Mouse (Mus musculus) kidney, embryonic 15.5 days (tissue): ENCODE results near the gene Lrtm2. TPM values are rescaled to one million over a fixed set of nuclear protein-coding genes. Genes with fewer than 3 reads are reported as not detected.
"Not testable (repeated sequence)": the region's sequence is repeated elsewhere in the genome, so short reads cannot be mapped to it uniquely, and the experiment has no call there.

Source experiments
- ATAC-seq: fragments of 200-750 bp; cut with Nextera tagmentation; replicated peaks from 2 replicates; pipeline ENCODE4 v1.8.0; 2017; ENCODE audit warnings: moderate TSS enrichment; ENCODE audit not compliant: low FRiP score
- H3K27ac ChIP-seq: fragments of 300-500 bp; sonication (generic); 2 replicates; pipeline ENCODE4 v1.5.1; 2015; ENCODE audit warnings: mild to moderate bottlenecking, inconsistent platforms
- H3K27me3 ChIP-seq: fragments of 300-500 bp; sonication (generic); 2 replicates; pipeline ENCODE4 v1.6.1; 2015; ENCODE audit warnings: inconsistent platforms
- H3K36me3 ChIP-seq: fragments of 300-500 bp; sonication (generic); 2 replicates; pipeline ENCODE4 v1.6.1; 2015; ENCODE audit warnings: inconsistent platforms
- H3K4me1 ChIP-seq: fragments of 300-500 bp; sonication (generic); 2 replicates; pipeline ENCODE4 v1.6.1; 2015; ENCODE audit warnings: inconsistent platforms
- H3K4me2 ChIP-seq: fragments of 300-500 bp; sonication (generic); 2 replicates; pipeline ENCODE4 v1.6.1; 2015; ENCODE audit warnings: moderate library complexity, mild to moderate bottlenecking, inconsistent platforms
- H3K4me3 ChIP-seq: fragments of 300-500 bp; sonication (generic); replicated peaks from 2 replicates; pipeline ENCODE4 v1.5.1; 2015; ENCODE audit warnings: mild to moderate bottlenecking, inconsistent platforms
- H3K9ac ChIP-seq: fragments of 300-500 bp; sonication (generic); 2 replicates; pipeline ENCODE4 v1.6.1; 2015; ENCODE audit warnings: mild to moderate bottlenecking, inconsistent platforms
- H3K9me3 ChIP-seq: fragments of 300-500 bp; sonication (generic); replicated peaks from 2 replicates; pipeline ENCODE4 v1.6.1; 2016; ENCODE audit warnings: inconsistent platforms
- WGBS: fragments of 180-500 bp; shearing (Covaris S2); methylation state at CpG from one replicate; pipeline ENCODE4 v1.1.7; 2015; ENCODE audit warnings: mixed read lengths; 5-methylcytosine and 5-hydroxymethylcytosine counted together
- polyA plus RNA-seq: library from polyadenylated mRNA; unstranded; fragments of >200 nt; fragmentation: Nextera tagmentation; extraction: Ambion mirVana; gene quantifications from 2 replicates; pipeline ENCODE4 v1.2.1, GENCODE M21; 2015

Lrtm2 gene
- polyA plus RNA-seq: 0.14 and 0.26 TPM in 2 replicates

GRCm38 (mm10) chr6:119330506-119330905 lies at the start of gene Lrtm2:
Lrtm2 (minus strand) TSS chr6:119330766.
- peak within 1 kb of the TSS; percentile 64 for H3K4me2 ChIP-seq
- H3K27ac ChIP-seq: no peak within 1 kb of the TSS
- H3K9ac ChIP-seq: no peak within 1 kb of the TSS
- no peaks in the 10 kb centered on the region for H3K9me3 ChIP-seq
- H3K4me1 ChIP-seq: peaks cover 62% of the 10 kb centered on the region
- under 1% methylated on average over 30 of the region's 31 CpGs for WGBS
- no peaks in the 10 kb centered on the region for H3K36me3 ChIP-seq
- H3K27me3 ChIP-seq: peaks cover 67% of the 10 kb centered on the region
- H3K4me3 ChIP-seq: peak within 1 kb of the TSS; percentile 41
- ATAC-seq: no peak

GRCm38 (mm10) chr6:119378631-119379030 lies 48.1 kb upstream of the Lrtm2 start:
- H3K9ac ChIP-seq: no peak overlapping the region
- no peak overlapping the region for H3K4me3 ChIP-seq
- 71% methylated on average over 1 of the region's 1 CpGs for WGBS
- H3K27ac ChIP-seq: no peak overlapping the region
- H3K4me1 ChIP-seq: no peaks in the 10 kb centered on the region
- no peak for ATAC-seq
- H3K36me3 ChIP-seq: no peaks in the 10 kb centered on the region
- no peaks in the 10 kb centered on the region for H3K9me3 ChIP-seq
- H3K4me2 ChIP-seq: no peak overlapping the region
- no peaks in the 10 kb centered on the region for H3K27me3 ChIP-seq

- Histone ChIP-seq H3K27me3 (no peaks in the 10 kb centered on the region), H3K4me1 (no peaks in the 10 kb centered on the region), H3K4me3 (no peak overlapping the region), H3K9ac (no peak overlapping the region), H3K36me3 (no peaks in the 10 kb centered on the region), H3K9me3 (no peaks in the 10 kb centered on the region), H3K4me2 (no peak overlapping the region), H3K27ac (no peak overlapping the region)
- WGBS: 70% methylated on average over 2 of the region's 2 CpGs
- ATAC-seq: no peak
These were observed 47.0 kb upstream of the Lrtm2 start for GRCm38 (mm10) chr6:119377613-119378012.

GRCm38 (mm10) chr6:119375035-119375434 lies 44.5 kb upstream of the Lrtm2 start:
- Histone ChIP-seq H3K9me3 (no peaks in the 10 kb centered on the region), H3K27ac (no peak overlapping the region), H3K4me1 (no peaks in the 10 kb centered on the region), H3K4me3 (no peak overlapping the region), H3K36me3 (no peaks in the 10 kb centered on the region), H3K4me2 (no peak overlapping the region), H3K9ac (no peak overlapping the region), H3K27me3 (no peaks in the 10 kb centered on the region)
- 83% methylated on average over 5 of the region's 5 CpGs for WGBS
- no peak for ATAC-seq

GRCm38 (mm10) chr6:119373000-119373705 lies 42.6 kb upstream of the Lrtm2 start:
- Histone ChIP-seq H3K9me3 (no peaks in the 10 kb centered on the region), H3K4me3 (no peak overlapping the region), H3K27ac (no peak overlapping the region), H3K4me2 (no peak overlapping the region), H3K4me1 (no peaks in the 10 kb centered on the region), H3K9ac (no peak overlapping the region), H3K27me3 (no peaks in the 10 kb centered on the region), H3K36me3 (peaks cover 15% of the 10 kb centered on the region)
- no peak for ATAC-seq

- H3K27me3 ChIP-seq: no peaks in the 10 kb centered on the region
- no peak for ATAC-seq
- no peak overlapping the region for H3K9ac ChIP-seq
- H3K9me3 ChIP-seq: no peaks in the 10 kb centered on the region
- no peak overlapping the region for H3K4me2 ChIP-seq
- WGBS: 79% methylated on average over 5 of the region's 5 CpGs
- no peaks in the 10 kb centered on the region for H3K4me1 ChIP-seq
- H3K27ac ChIP-seq: no peak overlapping the region
- no peak overlapping the region for H3K4me3 ChIP-seq
- H3K36me3 ChIP-seq: peaks cover 22% of the 10 kb centered on the region
These were observed 41.7 kb upstream of the Lrtm2 start for GRCm38 (mm10) chr6:119372237-119372636.

- Histone ChIP-seq H3K36me3 (peaks cover 26% of the 10 kb centered on the region), H3K4me1 (no peaks in the 10 kb centered on the region), H3K9me3 (no peaks in the 10 kb centered on the region), H3K27me3 (no peaks in the 10 kb centered on the region), H3K4me3 (no peak overlapping the region), H3K27ac (no peak overlapping the region), H3K4me2 (no peak overlapping the region), H3K9ac (no peak overlapping the region)
- ATAC-seq: no peak
These were observed 41.1 kb upstream of the Lrtm2 start for GRCm38 (mm10) chr6:119371624-119372023.

GRCm38 (mm10) chr6:119367382-119367781 lies 36.8 kb upstream of the Lrtm2 start:
- ATAC-seq: no peak
- H3K9ac ChIP-seq: no peak overlapping the region
- no peaks in the 10 kb centered on the region for H3K4me1 ChIP-seq
- WGBS: 90% methylated on average over 2 of the region's 2 CpGs
- H3K4me2 ChIP-seq: no peak overlapping the region
- H3K36me3 ChIP-seq: peaks cover 63% of the 10 kb centered on the region
- no peaks in the 10 kb centered on the region for H3K9me3 ChIP-seq
- H3K4me3 ChIP-seq: no peak overlapping the region
- H3K27me3 ChIP-seq: no peaks in the 10 kb centered on the region
- H3K27ac ChIP-seq: no peak overlapping the region

GRCm38 (mm10) chr6:119366800-119367199 lies 36.2 kb upstream of the Lrtm2 start:
- not testable (repeated sequence) for ATAC-seq, H3K4me2 ChIP-seq, H3K4me1 ChIP-seq, H3K9me3 ChIP-seq, H3K27me3 ChIP-seq, H3K4me3 ChIP-seq, H3K9ac ChIP-seq, H3K27ac ChIP-seq
- H3K36me3 ChIP-seq: peaks cover 64% of the 10 kb centered on the region
- 93% methylated on average over 3 of the region's 4 CpGs for WGBS

- 93% methylated on average over 5 of the region's 5 CpGs for WGBS
- Histone ChIP-seq H3K9me3 (no peaks in the 10 kb centered on the region), H3K9ac (no peak overlapping the region), H3K36me3 (peaks cover 84% of the 10 kb centered on the region), H3K4me1 (no peaks in the 10 kb centered on the region), H3K4me3 (no peak overlapping the region), H3K27me3 (no peaks in the 10 kb centered on the region), H3K4me2 (no peak overlapping the region), H3K27ac (no peak overlapping the region)
- no peak for ATAC-seq
These were observed 33.0 kb upstream of the Lrtm2 start for GRCm38 (mm10) chr6:119363593-119363992.

GRCm38 (mm10) chr6:119360925-119361702 lies 30.5 kb upstream of the Lrtm2 start:
- peaks cover 88% of the 10 kb centered on the region for H3K36me3 ChIP-seq
- no peak for ATAC-seq
- H3K9ac ChIP-seq: no peak overlapping the region

GRCm38 (mm10) chr6:119360250-119360649 lies 29.7 kb upstream of the Lrtm2 start:
- ATAC-seq, H3K9me3 ChIP-seq, H3K4me1 ChIP-seq, H3K4me2 ChIP-seq, H3K9ac ChIP-seq, H3K27ac ChIP-seq, H3K4me3 ChIP-seq, H3K27me3 ChIP-seq: not testable (repeated sequence)
- WGBS: 91% methylated on average over 6 of the region's 6 CpGs
- peaks cover 88% of the 10 kb centered on the region for H3K36me3 ChIP-seq

More at GRCm38 (mm10) chr6:119360925-119361702, 30.5 kb upstream of the Lrtm2 start:
- Histone ChIP-seq H3K9me3 (no peaks in the 10 kb centered on the region), H3K4me1 (no peaks in the 10 kb centered on the region), H3K4me2 (no peak overlapping the region), H3K27ac (no peak overlapping the region), H3K4me3 (no peak overlapping the region), H3K27me3 (no peaks in the 10 kb centered on the region)
- 94% methylated on average over 3 of the region's 3 CpGs for WGBS
